Mouse (Mus musculus) forebrain, embryonic 13.5 days (tissue): Measurements from ENCODE around the gene 1110004F10Rik. TPM values are rescaled to one million over a fixed set of nuclear protein-coding genes. Genes with fewer than 3 reads are reported as not detected.

Experiments
- ATAC-seq: fragments of 200-750 bp; cut with Nextera tagmentation; 2 replicates; pipeline ENCODE4 v1.8.0; 2017
- H3K27ac ChIP-seq: fragments of 300-500 bp; sonication (generic); 2 replicates; pipeline ENCODE4 v1.5.1; 2015; ENCODE audit warnings: inconsistent platforms, mild to moderate bottlenecking, moderate library complexity
- H3K27me3 ChIP-seq: fragments of 300-500 bp; sonication (generic); 2 replicates; pipeline ENCODE4 v1.6.1; 2015; ENCODE audit warnings: mild to moderate bottlenecking, inconsistent platforms
- H3K36me3 ChIP-seq: fragments of 300-500 bp; sonication (generic); 2 replicates; pipeline ENCODE4 v1.6.1; 2015; ENCODE audit warnings: mild to moderate bottlenecking, inconsistent platforms; ENCODE audit not compliant: poor library complexity, severe bottlenecking
- H3K4me1 ChIP-seq: fragments of 300-500 bp; sonication (generic); 2 replicates; pipeline ENCODE4 v1.6.1; 2015; ENCODE audit warnings: inconsistent platforms
- H3K4me2 ChIP-seq: fragments of 300-500 bp; sonication (generic); 2 replicates; pipeline ENCODE4 v1.6.1; 2015; ENCODE audit warnings: inconsistent platforms, mild to moderate bottlenecking, moderate library complexity
- H3K4me3 ChIP-seq: fragments of 300-500 bp; sonication (generic); 2 replicates; pipeline ENCODE4 v1.5.1; 2015; ENCODE audit warnings: mild to moderate bottlenecking, inconsistent platforms
- H3K9ac ChIP-seq: fragments of 300-500 bp; sonication (generic); 2 replicates; pipeline ENCODE4 v1.6.1; 2015; ENCODE audit warnings: mild to moderate bottlenecking, inconsistent platforms
- H3K9me3 ChIP-seq: fragments of 300-500 bp; sonication (generic); replicated peaks from 2 replicates; pipeline ENCODE4 v1.6.1; 2016; ENCODE audit warnings: inconsistent platforms
- WGBS: fragments of 180-500 bp; shearing (Covaris S2); methylation state at CpG from one replicate; pipeline ENCODE4 v1.1.7; 2015; 5-methylcytosine and 5-hydroxymethylcytosine counted together
- polyA plus RNA-seq: library from polyadenylated mRNA; unstranded; fragments of >200 nt; fragmentation: Nextera tagmentation; extraction: Ambion mirVana; gene quantifications from 2 replicates; pipeline ENCODE4 v1.2.1, GENCODE M21; 2015

The 1110004F10Rik gene
- polyA plus RNA-seq, 1 experiment from 2014 or later: 372 TPM

DNA sequence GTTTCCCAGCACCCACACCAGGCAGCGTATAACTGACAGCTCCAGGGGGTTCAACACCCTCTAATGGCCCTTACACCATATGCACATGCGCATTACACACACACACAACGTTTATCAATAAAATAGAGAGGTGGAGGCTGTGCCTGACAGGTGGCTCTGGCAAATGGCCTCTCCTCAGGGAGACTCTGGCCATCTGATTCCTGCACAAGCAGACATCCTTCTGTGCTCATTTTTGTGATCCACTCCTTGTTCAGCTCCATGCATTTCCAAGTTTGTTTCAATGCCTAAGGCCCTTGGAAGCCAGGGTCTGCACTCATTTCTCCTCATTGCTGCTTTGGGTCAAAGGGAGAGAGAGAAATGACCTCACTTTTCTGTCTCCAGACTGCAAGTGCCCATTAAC, 71.5 kb downstream of the 1110004F10Rik start:
- H3K27ac ChIP-seq: no peak overlapping the region
- no peak overlapping the region for H3K4me2 ChIP-seq
- WGBS: 81% methylated on average over 3 of the region's 3 CpGs
- no peak for ATAC-seq
- H3K27me3 ChIP-seq: no peaks in the 10 kb centered on the region
- no peak overlapping the region for H3K4me3 ChIP-seq
- H3K9ac ChIP-seq: no peak overlapping the region
- H3K9me3 ChIP-seq: no peaks in the 10 kb centered on the region
- no peaks in the 10 kb centered on the region for H3K4me1 ChIP-seq
- H3K36me3 ChIP-seq: peaks cover 21% of the 10 kb centered on the region

DNA sequence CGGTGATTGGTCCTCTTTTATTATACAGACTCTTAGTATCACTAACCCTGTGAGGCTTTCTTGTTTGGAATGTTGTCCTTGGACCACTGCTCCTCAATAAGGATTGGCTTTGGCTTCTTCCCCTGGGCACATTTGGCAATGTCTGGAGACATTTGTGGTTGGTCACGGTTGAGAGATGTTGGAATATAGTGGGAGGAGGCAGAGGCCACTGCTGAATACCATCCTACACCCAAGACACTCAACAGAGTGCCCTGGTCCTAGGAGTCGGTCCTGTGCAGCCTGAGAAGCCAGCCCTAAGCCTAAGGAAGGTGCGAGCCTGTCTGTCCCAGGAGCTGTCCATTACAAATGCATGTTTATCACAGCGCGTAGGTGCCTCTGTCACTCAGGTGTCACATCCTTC, 72.3 kb downstream of the 1110004F10Rik start:
- H3K9me3 ChIP-seq: no peaks in the 10 kb centered on the region
- ATAC-seq: no peak
- peaks cover 12% of the 10 kb centered on the region for H3K36me3 ChIP-seq
- H3K4me2 ChIP-seq: no peak overlapping the region
- 91% methylated on average over 6 of the region's 6 CpGs for WGBS
- no peak overlapping the region for H3K27ac ChIP-seq
- no peaks in the 10 kb centered on the region for H3K4me1 ChIP-seq
- no peak overlapping the region for H3K4me3 ChIP-seq
- H3K9ac ChIP-seq: no peak overlapping the region
- no peaks in the 10 kb centered on the region for H3K27me3 ChIP-seq

- ATAC-seq: no peak
- no peak overlapping the region for H3K4me2 ChIP-seq
- H3K4me3 ChIP-seq: no peak overlapping the region
- H3K27me3 ChIP-seq: no peaks in the 10 kb centered on the region
- 80% methylated on average over 12 of the region's 12 CpGs for WGBS
- H3K27ac ChIP-seq: no peak overlapping the region
- H3K4me1 ChIP-seq: no peaks in the 10 kb centered on the region
- H3K9ac ChIP-seq: no peak overlapping the region
- no peaks in the 10 kb centered on the region for H3K36me3 ChIP-seq
- H3K9me3 ChIP-seq: no peaks in the 10 kb centered on the region
Observed at GRCm38 (mm10) chr7:116115216-116115930, 76.2 kb downstream of the 1110004F10Rik start.

- H3K9ac ChIP-seq: no peak overlapping the region
- H3K4me3 ChIP-seq: no peak overlapping the region
- ATAC-seq: no peak
- 72% methylated on average over 2 of the region's 2 CpGs for WGBS
- no peaks in the 10 kb centered on the region for H3K27me3 ChIP-seq
- peaks cover 4% of the 10 kb centered on the region for H3K4me1 ChIP-seq
- H3K27ac ChIP-seq: no peak overlapping the region
- no peak overlapping the region for H3K4me2 ChIP-seq
- no peaks in the 10 kb centered on the region for H3K9me3 ChIP-seq
- no peaks in the 10 kb centered on the region for H3K36me3 ChIP-seq
Observed at GRCm38 (mm10) chr7:116115991-116116390, 76.8 kb downstream of the 1110004F10Rik start.

DNA sequence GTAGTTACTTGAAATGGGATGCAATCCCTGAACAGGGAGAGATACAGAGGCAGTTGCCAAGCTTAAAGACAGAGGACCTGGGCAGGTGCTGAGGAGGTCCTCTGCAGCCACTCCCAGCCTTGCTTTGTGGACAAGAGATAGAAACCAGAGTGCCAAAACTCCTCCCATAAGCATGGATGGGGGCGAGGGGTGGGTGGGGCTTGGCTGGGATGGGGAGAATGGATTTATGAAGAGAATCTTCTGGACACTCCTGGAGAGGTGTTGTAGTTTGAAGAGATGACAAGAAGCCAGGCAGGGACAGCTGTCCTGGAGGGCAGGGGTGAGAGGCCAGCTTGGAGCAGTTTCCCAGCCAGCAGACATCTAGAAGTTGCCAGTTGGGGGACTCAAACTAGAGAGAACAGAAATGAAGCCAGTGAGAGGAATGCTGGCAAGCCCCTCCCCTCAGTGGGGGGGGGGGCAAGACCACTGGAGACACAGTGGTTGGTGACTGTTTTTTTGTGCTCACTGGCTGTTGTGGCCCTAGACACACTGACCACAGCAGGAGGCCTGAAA, 80.2 kb downstream of the 1110004F10Rik start:
- no peak overlapping the region for H3K9ac ChIP-seq
- no peak overlapping the region for H3K4me2 ChIP-seq
- H3K27ac ChIP-seq: no peak overlapping the region
- no peak overlapping the region for H3K4me3 ChIP-seq
- H3K9me3 ChIP-seq: no peaks in the 10 kb centered on the region
- peaks cover 21% of the 10 kb centered on the region for H3K4me1 ChIP-seq
- 0 out of 2 replicates have a peak, but pooled peaks cover 3% of the 10 kb centered on the region for H3K36me3 ChIP-seq
- WGBS: 70% methylated on average over 1 of the region's 1 CpGs
- no peaks in the 10 kb centered on the region for H3K27me3 ChIP-seq
- ATAC-seq: no peak

GRCm38 (mm10) chr7:116120737-116121136, 81.5 kb downstream of the 1110004F10Rik start:
- WGBS: 50% methylated on average over 4 of the region's 4 CpGs
- H3K9me3 ChIP-seq: no peaks in the 10 kb centered on the region
- no peak for ATAC-seq

GRCm38 (mm10) chr7:116121202-116121601, 82.0 kb downstream of the 1110004F10Rik start:
- 0 out of 2 replicates have a peak, but pooled peaks cover 6% of the 10 kb centered on the region for H3K36me3 ChIP-seq
- H3K9me3 ChIP-seq: no peaks in the 10 kb centered on the region
- no peaks in the 10 kb centered on the region for H3K27me3 ChIP-seq
- H3K4me1 ChIP-seq: peaks cover 21% of the 10 kb centered on the region
- H3K27ac ChIP-seq: no peak overlapping the region
- WGBS: 6% methylated on average over 11 of the region's 11 CpGs
- H3K4me3 ChIP-seq: no peak overlapping the region
- no peak overlapping the region for H3K4me2 ChIP-seq
- H3K9ac ChIP-seq: no peak overlapping the region
- peak; percentile 12; the same call in 1 of the 2 replicates for ATAC-seq

More at GRCm38 (mm10) chr7:116120737-116121136, 81.5 kb downstream of the 1110004F10Rik start:
- 0 out of 2 replicates have a peak, but pooled peaks cover 6% of the 10 kb centered on the region for H3K36me3 ChIP-seq
- no peak overlapping the region for H3K4me2 ChIP-seq
- H3K27ac ChIP-seq: no peak overlapping the region
- H3K27me3 ChIP-seq: no peaks in the 10 kb centered on the region
- H3K4me1 ChIP-seq: peaks cover 21% of the 10 kb centered on the region
- H3K9ac ChIP-seq: no peak overlapping the region
- no peak overlapping the region for H3K4me3 ChIP-seq

GRCm38 (mm10) chr7:116122981-116123596, 83.9 kb downstream of the 1110004F10Rik start:
- Histone ChIP-seq H3K9ac (no peak overlapping the region), H3K27me3 (no peaks in the 10 kb centered on the region), H3K4me2 (no peak overlapping the region), H3K4me1 (peaks cover 21% of the 10 kb centered on the region), H3K36me3 (peaks cover 6% of the 10 kb centered on the region; the same call in 1 of the 2 replicates), H3K9me3 (no peaks in the 10 kb centered on the region), H3K27ac (peak overlapping the region; percentile 14; the same call in 1 of the 2 replicates), H3K4me3 (no peak overlapping the region)
- peak; percentile 80 for ATAC-seq
- WGBS: 45% methylated on average over 13 of the region's 13 CpGs

- Histone ChIP-seq H3K36me3 (peaks cover 11% of the 10 kb centered on the region; the same call in 1 of the 2 replicates), H3K9me3 (no peaks in the 10 kb centered on the region), H3K4me1 (peaks cover 21% of the 10 kb centered on the region), H3K4me2 (no peak overlapping the region), H3K27ac (no peak overlapping the region), H3K9ac (no peak overlapping the region), H3K27me3 (no peaks in the 10 kb centered on the region), H3K4me3 (no peak overlapping the region)
- no peak for ATAC-seq
- 87% methylated on average over 2 of the region's 2 CpGs for WGBS
Observed at GRCm38 (mm10) chr7:116123597-116123985, 84.4 kb downstream of the 1110004F10Rik start.

DNA sequence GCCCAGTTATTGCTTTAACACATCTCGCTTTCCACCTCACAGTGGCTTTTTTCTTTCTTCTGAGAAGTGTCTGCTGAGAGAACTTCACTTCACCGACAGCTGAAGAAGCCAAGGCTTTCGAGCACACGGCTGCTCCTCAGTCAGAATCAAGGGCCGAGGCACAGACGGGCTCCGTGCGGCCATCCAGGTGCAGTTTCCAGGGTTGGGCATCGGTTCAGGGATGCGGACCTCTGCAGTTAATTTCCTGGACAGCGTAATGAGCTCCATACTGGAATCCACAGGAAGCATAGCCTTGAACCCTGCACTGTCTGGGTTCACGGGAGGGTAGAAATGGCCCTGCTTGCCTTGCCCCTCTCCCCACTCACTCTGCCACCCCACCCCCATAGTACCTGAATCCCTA, 84.9 kb downstream of the 1110004F10Rik start:
- no peak overlapping the region for H3K9ac ChIP-seq
- H3K27me3 ChIP-seq: no peaks in the 10 kb centered on the region
- ATAC-seq: no peak
- WGBS: 88% methylated on average over 12 of the region's 12 CpGs
- peaks cover 13% of the 10 kb centered on the region; the same call in 1 of the 2 replicates for H3K36me3 ChIP-seq
- H3K27ac ChIP-seq: no peak overlapping the region
- no peak overlapping the region for H3K4me3 ChIP-seq
- H3K4me2 ChIP-seq: no peak overlapping the region
- peaks cover 21% of the 10 kb centered on the region for H3K4me1 ChIP-seq
- H3K9me3 ChIP-seq: no peaks in the 10 kb centered on the region

DNA sequence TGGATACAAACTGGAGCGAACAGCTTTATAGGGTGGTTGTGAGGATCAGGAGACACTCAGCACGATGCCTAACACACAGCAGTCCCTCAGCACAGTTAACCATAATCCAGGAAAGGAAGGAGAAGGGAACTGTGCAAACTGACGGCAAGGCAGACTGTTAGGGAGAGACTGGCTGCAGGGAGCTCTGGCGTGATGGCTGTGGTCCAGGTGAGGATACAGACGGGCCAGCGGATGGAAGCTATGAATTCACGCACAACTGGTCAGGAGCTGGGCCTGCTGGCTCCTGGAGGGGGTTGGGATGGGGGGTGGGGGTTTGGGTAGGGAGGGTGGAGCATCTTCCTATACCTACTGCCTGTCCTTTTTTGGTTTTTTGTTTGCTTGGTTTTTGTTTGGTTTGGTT, 86.5 kb downstream of the 1110004F10Rik start:
- H3K4me1 ChIP-seq: peaks cover 21% of the 10 kb centered on the region
- WGBS: 80% methylated on average over 7 of the region's 7 CpGs
- peaks cover 13% of the 10 kb centered on the region; the same call in 1 of the 2 replicates for H3K36me3 ChIP-seq
- no peaks in the 10 kb centered on the region for H3K27me3 ChIP-seq
- H3K4me3 ChIP-seq: no peak overlapping the region
- no peaks in the 10 kb centered on the region for H3K9me3 ChIP-seq
- no peak overlapping the region for H3K9ac ChIP-seq
- H3K4me2 ChIP-seq: no peak overlapping the region
- no peak for ATAC-seq
- H3K27ac ChIP-seq: no peak overlapping the region

DNA sequence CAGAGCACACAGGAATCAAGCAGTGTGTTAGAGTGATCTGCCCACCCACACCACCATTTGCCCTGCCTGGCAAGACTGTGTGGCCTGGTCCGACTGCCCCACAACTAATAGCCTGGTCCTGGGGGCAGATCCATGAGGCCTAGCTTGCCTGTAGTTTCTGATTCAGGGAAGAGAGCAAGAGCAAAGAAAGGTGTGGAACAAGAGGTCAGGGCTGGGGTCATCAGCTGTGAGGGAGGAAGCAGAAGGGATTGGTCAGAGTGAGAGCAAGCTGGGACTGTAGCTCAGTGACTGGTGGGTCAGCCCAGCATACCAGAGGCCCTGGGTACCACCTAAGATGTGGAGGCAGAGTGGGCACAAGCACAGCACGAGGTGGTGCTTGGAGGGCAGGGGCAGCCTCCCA, 87.9 kb downstream of the 1110004F10Rik start:
- ATAC-seq: no peak
- H3K9ac ChIP-seq: no peak overlapping the region
- no peak overlapping the region for H3K4me3 ChIP-seq
- H3K27me3 ChIP-seq: no peaks in the 10 kb centered on the region
- H3K27ac ChIP-seq: no peak overlapping the region
- WGBS: 92% methylated on average over 2 of the region's 2 CpGs
- H3K4me2 ChIP-seq: no peak overlapping the region
- peaks cover 18% of the 10 kb centered on the region for H3K4me1 ChIP-seq
- H3K9me3 ChIP-seq: no peaks in the 10 kb centered on the region
- H3K36me3 ChIP-seq: peaks cover 13% of the 10 kb centered on the region; the same call in 1 of the 2 replicates
